Mouse (Mus musculus): ENCODE data around the gene Rmnd1. TPM values are rescaled to one million over a fixed set of nuclear protein-coding genes. Genes with fewer than 3 reads are reported as not detected.
"Not testable (repeated sequence)": the region's sequence is repeated elsewhere in the genome, so short reads cannot be mapped to it uniquely, and the experiment has no call there.

The Rmnd1 gene
- 10 to 100 TPM; 26.1 to 35.1 (median 30.8) TPM for total RNA-seq (2022)

- DNase-seq (ENCODE audit: low spot score in 2 of 2) = peak; percentile 80 to 89
Measured at GRCm38 (mm10) chr10:4432123-4432931, at the start of gene Rmnd1, which contains the start of gene Armt1. Gene Rmnd1, minus strand, starts transcription at chr10:4432388. Gene Armt1, plus strand, starts transcription at chr10:4432467.

- DNase-seq (ENCODE audit: low spot score in 2 of 2) = peak; percentile 35 to 41
Measured at GRCm38 (mm10) chr10:4481695-4482094, 49.5 kb upstream of the Rmnd1 start.

- no peak for DNase-seq (ENCODE audit: low spot score in 2 of 2)
Measured at GRCm38 (mm10) chr10:4480929-4481328, 48.7 kb upstream of the Rmnd1 start.

- DNase-seq (ENCODE audit: low spot score in 2 of 2) = no peak
Measured at GRCm38 (mm10) chr10:4476604-4477003, 44.4 kb upstream of the Rmnd1 start.

GRCm38 (mm10) chr10:4475431-4475830 is 43.2 kb upstream of the Rmnd1 start:
- no peak for DNase-seq (ENCODE audit: low spot score in 2 of 2)

GRCm38 (mm10) chr10:4473591-4473993 is 41.4 kb upstream of the Rmnd1 start:
- DNase-seq (ENCODE audit: low spot score in 2 of 2) = no peak

- no peak for DNase-seq (ENCODE audit: low spot score in 2 of 2)
Measured at GRCm38 (mm10) chr10:4469406-4469805, 37.2 kb upstream of the Rmnd1 start.

GRCm38 (mm10) chr10:4465799-4466198 is 33.6 kb upstream of the Rmnd1 start:
- DNase-seq (ENCODE audit: low spot score in 2 of 2) = no peak

GRCm38 (mm10) chr10:4460201-4460600 is 28.0 kb upstream of the Rmnd1 start:
- DNase-seq (ENCODE audit: low spot score in 2 of 2) = no peak

GRCm38 (mm10) chr10:4456409-4456808 is 24.2 kb upstream of the Rmnd1 start:
- no peak for DNase-seq (ENCODE audit: low spot score in 2 of 2)

GRCm38 (mm10) chr10:4435416-4435815 is 3.2 kb upstream of the Rmnd1 start:
- DNase-seq (ENCODE audit: low spot score in 2 of 2) = no peak

- not testable (repeated sequence) for DNase-seq (ENCODE audit: low spot score in 2 of 2)
Measured at GRCm38 (mm10) chr10:4433871-4434270, 1.7 kb upstream of the Rmnd1 start.

GRCm38 (mm10) chr10:4432996-4433755 is 988 bp upstream of the Rmnd1 start:
- no peak for DNase-seq (ENCODE audit: low spot score in 2 of 2)

GRCm38 (mm10) chr10:4431746-4432122 is 454 bp downstream of the Rmnd1 start:
- no peak for DNase-seq (ENCODE audit: low spot score in 2 of 2)

- peak in 1 of 2 experiments; percentile 19 for DNase-seq (ENCODE audit: low spot score in 2 of 2)
Measured at GRCm38 (mm10) chr10:4430826-4431225, 1.4 kb downstream of the Rmnd1 start.

- DNase-seq (ENCODE audit: low spot score in 2 of 2) = no peak
Measured at GRCm38 (mm10) chr10:4430399-4430798, 1.8 kb downstream of the Rmnd1 start.

GRCm38 (mm10) chr10:4425245-4425644 is 6.9 kb downstream of the Rmnd1 start:
- no peak for DNase-seq (ENCODE audit: low spot score in 2 of 2)

GRCm38 (mm10) chr10:4407191-4407590 is 25.0 kb downstream of the Rmnd1 start:
- no peak for DNase-seq (ENCODE audit: low spot score in 2 of 2)

- no peak for DNase-seq (ENCODE audit: low spot score in 2 of 2)
Measured at GRCm38 (mm10) chr10:4405511-4405910, 26.7 kb downstream of the Rmnd1 start.

- no peak for DNase-seq (ENCODE audit: low spot score in 2 of 2)
Measured at GRCm38 (mm10) chr10:4404895-4405491, 27.2 kb downstream of the Rmnd1 start.

- DNase-seq (ENCODE audit: low spot score in 2 of 2) = no peak
Measured at GRCm38 (mm10) chr10:4398058-4398457, 34.1 kb downstream of the Rmnd1 start.

GRCm38 (mm10) chr10:4395321-4395720 is 36.9 kb downstream of the Rmnd1 start:
- DNase-seq (ENCODE audit: low spot score in 2 of 2) = no peak

All from gastrocnemius, adult 8-10 months (tissue).